Mouse (Mus musculus): ENCODE measurements around the gene Serpine1. TPM values are rescaled to one million over a fixed set of nuclear protein-coding genes. Genes with fewer than 3 reads are reported as not detected.
"Not testable (repeated sequence)": the region's sequence is repeated elsewhere in the genome, so short reads cannot be mapped to it uniquely, and the experiment has no call there.

Gene Serpine1
- total RNA-seq (2021) (1 to 10 TPM; 3.9 to 5.3 TPM), polyA plus RNA-seq (2012; rRNA removed) (1.3 and 2.1 TPM in 2 replicates)
- long read RNA-seq: 0 reads

DNA sequence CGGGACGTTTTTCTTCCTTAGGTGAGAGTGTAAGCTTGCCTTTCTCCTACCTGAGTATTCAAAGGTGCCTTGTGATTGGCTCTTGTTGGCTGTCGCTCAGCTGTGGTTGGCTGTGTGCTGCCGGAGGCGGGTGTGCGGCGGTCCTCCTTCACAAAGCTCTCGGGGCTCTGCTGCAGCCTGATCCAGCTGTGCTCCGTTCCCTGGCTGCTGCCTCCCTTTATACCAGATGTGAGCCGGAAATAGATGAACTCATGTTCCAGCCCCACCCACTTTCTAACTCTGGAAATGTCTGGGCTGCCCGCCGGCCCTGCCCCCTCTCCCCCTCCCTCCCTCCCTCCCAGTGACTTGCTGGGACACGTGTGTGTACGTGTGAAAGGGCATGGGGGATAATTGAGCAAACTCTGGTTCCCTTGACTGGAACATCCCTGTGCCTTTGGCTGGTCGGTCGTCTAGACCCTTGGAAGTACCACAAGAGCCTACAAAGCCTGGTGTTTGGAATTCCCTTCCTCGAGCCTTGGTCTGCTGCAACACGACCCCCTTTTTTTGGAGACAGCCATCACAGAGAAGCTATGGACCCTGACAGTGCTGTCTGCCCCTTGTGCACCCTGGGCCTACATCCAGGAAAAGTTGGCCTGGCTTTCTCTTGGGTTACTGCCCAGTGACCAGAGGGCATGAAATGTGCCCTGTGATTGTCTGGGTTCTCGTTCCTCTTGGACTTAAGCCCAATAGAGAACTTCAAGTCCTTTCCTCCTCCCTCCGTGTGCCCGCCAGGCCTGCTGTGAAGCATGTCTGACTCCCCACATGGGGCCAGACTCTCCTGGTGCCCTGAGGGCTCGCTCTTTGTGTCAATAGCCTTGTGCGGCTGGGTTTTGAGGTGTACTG is at the start of gene Serpine1:
Gene Serpine1, minus strand, starts transcription at position 190 of the 882 bp plus-strand sequence.
- DNase-seq: peak; percentile 85

DNA sequence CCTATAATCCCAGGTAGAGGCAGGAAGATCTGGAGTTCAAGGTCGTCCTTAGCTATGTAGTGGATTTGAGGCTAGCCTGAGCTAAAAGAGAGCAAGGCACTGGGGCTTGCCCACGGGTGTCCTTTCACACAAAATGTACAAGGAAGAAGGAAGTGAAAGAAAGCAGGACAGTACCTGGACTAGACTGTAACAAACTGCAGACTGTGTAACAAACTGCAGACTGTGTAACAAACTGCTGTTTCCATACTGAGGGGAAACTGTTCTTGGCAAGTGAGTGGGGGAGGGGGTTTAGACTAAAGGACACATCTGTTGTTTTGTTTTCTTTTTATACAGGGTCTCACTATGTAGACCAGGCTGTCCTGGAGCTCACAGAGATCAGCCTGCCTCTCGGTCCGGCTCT is 49.2 kb upstream of the Serpine1 start:
- DNase-seq: no peak

DNA sequence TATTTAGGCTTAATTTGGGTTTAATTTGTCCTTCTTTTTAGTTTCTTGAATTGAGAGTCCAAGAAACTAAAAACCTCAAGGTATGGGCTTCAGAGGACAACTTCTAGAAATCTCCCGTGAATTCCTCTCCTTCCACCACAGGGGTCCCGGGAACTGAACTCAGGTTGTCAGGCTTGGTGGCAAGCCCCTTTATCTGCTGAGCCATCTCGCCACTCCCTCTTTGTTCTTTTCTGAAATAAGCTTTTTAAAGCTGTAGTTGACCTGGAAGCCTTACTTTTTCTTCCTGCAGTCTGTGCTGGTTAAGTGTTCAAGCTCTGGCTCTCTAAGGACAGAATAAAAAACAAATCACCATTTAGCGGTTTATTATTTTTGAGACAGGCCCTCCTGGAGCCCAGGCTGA is 46.8 kb upstream of the Serpine1 start:
- DNase-seq: no peak

DNA sequence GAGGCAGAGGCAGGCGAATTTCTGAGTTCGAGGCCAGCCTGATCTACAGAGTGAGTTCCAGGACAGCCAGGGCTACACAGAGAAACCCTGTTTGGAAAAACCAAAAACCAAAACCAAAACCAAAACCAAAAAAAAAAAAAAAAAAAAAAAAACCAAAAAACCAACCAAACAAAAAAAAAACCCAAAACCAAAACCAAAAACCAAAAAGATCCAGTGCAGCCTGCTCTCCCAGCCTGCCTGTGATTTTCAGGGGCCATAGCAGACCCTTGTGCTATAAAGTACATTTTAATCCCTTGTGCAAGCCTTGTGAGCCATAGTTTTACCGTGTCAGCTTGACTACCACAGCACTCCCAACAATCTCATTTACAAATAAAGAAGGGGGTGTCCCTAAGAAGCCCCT is 45.9 kb upstream of the Serpine1 start:
- not testable (repeated sequence) for DNase-seq

DNA sequence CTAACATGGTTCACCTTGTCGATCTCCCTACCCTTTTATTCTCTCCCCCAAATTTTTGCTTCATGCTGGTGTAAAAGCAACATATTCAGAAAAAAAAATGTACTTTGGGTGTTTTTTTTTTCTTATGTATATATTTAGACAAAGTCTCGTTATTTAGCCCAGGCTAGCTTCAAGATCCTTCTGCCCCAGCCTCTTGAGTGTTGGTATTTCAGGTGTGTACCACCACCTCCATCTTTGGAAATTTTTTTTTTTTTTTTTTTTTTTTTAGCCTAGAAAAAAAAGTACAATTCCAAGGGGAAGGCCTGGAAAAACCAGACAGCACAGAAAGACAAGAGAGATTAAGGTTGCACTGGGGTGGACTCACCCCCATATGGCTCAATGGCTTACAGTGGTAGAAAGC is 44.9 kb upstream of the Serpine1 start:
- DNase-seq: no peak

DNA sequence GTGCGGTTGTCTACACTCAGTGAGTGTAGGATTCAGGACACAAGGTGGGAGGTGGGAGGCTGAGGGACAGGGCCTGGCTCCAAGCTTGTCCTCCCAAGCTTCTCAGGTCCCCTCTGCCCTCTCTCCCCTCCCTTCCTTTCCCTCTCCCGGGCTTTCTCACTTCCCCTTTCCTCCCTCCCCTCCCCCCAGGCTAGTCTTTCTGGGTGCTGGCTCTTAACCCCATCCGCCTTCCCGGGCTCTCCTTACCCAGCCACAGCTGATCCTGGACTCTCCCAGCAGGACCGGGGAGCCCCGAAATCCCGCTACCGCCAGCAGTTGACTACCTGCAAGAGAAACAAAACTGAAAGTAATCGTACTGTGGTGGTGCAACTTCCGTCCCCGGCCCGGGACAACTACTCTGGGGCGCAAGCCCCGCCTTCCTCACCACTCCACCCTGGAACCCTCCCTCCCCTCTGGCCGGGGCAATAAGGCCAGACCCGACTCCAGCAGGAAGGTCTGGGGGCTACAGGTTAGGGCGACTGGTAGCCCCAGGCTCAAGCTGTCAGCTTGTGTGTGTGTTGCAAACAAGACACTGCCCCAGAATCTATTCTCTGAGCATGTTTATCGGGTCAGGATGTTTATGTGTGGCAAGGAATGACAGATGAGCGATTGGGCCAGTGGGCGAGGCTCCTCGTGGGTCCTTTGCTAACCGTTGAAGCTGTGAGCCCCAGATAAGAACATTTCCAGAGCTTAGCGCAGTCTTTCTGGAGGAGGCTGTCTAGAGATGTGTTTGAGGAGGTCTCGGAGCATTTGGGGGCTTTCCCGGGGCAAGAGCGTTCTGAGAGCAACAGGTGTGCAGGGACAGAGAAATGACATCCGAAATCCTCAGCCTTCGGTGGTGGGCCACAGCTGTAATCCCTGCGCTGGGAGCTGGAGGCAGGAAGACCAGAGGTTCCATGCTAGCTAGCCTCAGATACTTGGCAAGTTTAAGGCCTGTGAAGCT is 44.1 kb upstream of the Serpine1 start, which contains the start of gene Trim56:
Gene Trim56, minus strand, starts transcription at position 344 of the 982 bp plus-strand sequence.
- DNase-seq: peak; percentile 90

DNA sequence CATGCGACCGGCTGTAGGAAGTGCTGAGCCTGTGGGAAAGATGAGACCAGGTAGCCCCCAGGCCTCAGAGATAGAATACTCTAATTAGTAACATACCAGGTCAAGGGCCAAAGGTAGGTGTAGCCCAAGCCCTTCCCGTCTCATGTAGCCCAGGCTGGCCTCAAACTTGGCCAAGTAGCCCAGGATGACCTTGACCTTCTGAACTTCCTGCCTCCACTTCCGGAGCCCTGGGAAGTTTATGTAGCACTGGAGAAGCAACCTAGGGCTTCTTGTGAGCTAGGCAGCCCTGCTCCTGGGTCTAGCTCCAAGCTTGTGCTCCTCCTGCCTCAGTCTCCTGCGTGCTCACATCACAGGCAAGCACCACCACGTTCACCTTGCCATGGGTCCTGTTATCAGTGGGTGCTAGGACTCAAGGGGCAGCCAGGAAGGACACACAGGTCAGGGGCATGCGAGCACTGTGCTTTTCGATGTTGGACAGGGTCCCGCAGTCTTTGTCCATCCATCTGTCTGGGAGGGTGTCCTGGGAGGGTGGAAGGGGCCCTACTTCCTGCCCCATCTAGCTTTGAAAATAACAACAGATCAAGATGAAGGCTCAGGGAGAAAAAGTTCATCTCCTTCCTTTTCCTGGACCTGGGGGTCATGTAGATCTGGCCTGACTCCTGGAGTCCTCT is 43.0 kb upstream of the Serpine1 start:
- no peak for DNase-seq

DNA sequence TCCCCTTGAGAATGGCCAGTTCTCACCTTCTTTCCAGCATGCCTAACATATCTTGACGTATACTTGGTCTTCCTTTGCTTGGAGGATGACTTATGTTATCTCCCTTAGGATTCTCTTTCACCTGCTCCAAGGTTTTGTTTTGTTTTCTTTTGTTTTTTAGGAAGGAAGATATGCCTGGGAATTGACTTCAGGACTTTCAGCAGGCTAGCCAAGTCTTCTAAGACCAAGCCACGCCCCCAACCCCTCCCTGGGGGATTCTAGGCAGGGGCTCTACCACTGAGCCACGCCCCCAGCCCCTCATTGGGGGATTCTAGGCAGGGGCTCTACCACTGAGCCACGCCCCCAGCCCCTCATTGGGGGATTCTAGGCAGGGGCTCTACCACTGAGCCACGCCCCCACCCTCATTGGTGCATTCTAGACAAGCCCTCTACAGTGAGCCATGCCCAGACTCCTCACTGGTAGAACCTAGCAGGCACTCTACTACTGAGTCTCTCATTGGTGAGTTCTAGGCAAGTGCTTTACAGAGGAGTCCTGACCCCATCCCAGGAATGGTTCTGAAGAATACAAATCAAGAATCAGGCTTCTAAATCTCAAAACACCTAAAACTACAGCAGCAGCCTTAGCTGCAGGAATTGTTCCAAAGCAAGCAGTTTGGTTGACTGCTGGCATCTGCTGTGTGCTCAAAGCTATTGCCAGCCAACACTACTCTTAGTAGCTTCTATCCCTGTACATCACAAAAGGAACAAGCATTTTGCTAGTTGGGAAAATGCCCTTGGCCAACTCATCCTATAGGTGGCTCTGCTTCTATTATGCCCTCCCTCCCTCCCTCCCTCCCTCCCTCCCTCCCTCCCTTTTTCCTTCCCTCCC is 39.7 kb upstream of the Serpine1 start:
- no peak for DNase-seq

DNA sequence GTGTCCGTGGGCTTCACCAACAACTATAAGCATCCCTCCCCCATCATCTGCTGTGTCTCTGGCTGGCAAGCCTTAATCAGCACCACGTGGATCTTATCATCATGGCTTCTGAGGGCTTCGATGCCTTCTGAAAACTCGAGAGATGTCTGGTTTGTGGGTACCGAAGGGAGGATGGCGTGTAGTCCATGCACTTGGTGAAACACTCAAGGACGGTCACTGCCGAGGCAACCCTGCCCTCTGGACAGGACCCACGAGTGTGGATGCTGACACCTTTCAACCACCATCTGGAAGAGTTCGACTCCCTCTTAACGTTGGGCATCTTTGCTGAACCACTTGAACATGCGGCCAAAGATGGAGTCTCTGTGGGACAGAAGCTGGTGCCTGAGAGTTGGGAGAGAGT is 38.8 kb upstream of the Serpine1 start:
- no peak for DNase-seq

DNA sequence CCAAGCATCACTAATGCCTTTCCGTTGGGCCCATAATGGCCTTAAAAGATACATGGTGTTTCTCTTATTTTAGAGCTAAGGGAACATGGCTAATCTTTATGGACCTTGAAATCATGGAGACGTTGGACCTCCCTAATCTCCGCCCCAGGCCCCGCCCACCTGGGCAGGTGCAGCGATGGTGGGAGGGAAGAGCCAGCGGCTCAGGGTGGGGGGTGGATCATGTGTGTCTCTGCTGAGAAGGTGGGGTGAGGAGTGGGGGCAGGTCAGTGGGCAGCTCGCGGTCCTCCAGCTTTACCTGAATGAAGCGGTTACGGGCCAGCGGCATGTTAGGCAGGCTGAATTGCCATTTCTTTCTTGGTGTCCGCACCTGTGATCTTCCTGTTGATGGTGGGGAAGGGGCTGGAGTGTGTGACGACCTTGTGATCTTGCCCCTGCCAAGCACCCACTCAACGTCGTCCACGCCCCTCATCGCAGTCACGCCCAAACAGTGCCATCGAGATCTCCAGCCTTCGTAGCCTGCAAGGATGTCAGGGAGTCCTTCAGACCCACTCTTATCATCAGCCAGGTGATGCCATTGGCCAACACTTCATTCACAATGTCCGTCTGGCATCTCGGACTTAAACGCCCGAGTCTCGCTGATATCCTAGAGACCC is 38.0 kb upstream of the Serpine1 start:
- no peak for DNase-seq

DNA sequence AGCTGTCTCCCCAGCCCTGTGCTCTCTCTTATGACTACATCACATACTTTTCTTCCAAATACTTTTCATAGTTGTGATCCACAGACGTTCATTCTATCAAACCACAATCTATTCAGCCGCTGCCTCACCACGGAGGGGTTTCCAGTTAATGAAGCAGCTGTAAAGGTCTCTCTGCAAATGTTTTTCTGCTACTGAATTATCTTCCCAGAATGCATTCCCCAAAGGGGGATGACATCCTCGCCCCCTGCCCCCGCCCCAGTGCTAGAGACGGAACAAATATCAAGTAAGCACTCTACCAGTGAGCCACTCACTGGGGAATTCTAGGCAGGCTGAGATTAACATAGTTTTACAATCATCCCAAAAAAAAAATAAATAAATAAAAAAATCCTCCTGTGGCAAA is 36.0 kb upstream of the Serpine1 start:
- no peak for DNase-seq

DNA sequence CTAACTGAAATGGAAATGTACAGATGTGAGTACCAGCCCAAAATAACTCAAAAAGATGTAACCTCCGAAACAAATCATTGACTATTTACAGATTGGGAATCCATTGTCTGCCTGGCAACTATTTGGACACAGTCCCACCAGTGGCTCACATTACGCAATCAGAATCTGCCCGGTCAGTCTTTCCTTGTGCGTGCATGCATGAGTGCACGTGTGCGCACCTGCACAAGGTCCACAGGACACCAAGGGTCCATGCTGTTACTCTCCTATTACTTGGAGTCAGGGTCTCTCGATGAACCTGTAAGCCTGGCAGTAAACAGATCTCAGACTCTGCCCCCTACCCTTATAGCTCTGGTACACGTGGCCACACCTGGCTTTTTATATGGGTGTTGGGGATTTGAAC is 35.6 kb upstream of the Serpine1 start:
- DNase-seq: no peak

DNA sequence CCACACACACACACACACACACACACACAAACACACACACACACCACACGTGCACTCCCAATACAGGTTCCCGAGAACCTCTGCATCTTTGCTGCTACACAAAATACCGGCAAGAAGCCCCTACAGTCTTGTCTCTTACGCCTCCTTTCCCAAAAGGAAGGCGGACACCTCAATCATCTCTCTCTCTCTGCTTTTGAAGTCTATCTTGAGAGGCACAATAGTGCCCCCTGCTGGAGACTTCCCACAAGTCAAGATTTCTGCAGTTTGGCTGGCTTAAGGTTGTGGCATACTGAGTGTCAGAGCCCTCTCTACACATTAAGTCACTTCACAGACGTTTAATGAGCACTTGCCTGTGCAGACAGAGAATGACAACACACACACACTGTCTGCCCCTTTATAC is 35.0 kb upstream of the Serpine1 start:
- DNase-seq: peak; percentile 79

DNA sequence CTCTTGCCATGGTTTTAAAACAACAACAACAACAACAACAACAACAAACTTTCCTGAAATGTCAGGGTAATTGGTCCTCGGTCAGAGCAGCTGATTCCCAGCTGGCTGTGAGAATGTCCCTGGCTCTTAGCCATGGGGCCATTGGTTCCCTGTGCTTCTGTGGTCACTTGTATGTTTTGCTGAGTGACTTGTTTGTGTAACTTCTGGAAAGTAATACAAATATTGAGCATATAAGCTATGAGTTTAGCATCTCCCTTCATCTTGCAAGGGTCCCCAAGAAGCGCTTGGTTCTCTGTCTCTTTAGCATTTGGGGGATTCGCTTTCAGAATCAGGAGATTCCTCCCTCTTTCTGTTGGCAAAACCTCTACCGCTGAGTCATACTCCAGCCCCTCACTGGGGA is 34.4 kb upstream of the Serpine1 start:
- DNase-seq: no peak

DNA sequence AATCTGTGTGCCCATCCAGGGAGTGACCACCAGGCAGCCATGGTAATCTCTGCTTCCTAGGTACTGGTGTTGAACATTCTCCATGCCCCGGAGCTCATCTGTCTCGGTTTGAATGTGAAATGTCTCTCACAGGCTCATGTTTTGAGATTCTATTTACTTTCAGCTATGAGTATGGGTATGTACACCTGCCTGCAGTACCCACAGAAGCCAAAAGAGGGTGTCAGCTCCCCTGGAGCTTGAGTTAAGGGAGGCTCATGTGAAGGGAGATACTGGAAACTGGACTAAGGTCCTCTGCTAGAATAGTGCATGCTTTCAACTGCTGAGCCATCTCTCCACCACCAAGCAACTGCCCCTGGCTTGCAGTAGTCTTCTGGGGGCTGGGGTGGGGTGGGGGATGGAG is 31.9 kb upstream of the Serpine1 start:
- no peak for DNase-seq

DNA sequence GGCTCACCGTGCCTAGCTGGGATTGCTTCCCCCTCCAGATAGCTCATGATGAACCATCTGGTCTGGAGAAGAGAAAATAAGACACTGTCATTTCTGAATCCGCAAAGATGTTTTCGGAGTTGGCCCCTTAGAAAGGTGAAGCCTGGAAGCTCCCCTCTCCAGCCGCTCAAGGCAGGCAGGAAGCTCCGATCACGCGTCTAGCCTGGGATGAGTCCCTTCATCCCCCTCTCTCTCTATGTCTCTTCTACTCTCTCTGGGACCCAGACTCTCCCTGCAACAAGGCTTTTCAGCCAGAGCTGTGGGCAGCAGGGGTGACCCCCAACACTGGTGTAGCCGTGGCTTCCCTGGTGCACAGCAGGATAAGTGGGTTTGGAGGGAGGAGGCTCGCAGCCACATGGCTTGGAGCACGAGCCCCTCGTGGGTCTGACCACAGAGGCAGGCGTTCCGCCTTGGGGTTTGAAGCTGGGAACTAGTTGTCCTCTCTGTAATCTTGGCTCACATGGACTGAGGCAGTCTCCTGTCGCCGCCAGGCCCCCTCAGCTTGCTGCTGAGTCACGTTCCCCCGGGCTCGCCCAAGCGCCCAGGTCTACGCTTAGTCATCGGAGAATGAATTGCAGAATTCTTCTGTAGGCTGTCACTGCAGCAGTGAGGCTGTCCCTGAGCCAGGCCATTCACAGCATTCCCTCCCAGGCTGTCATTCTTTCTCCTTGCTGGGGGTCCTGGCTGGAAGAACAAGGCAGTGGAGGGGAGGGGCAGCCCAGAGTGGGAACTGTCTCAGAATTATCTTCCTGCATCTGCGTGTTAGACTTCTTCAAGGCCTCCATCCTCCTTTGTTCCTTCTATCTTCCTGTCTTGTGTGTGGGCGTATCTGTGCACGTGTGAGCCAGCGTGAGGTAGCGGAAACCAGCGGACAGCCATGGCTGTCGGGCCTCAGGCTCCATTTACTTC is 30.8 kb upstream of the Serpine1 start:
- peak; percentile 90 for DNase-seq

DNA sequence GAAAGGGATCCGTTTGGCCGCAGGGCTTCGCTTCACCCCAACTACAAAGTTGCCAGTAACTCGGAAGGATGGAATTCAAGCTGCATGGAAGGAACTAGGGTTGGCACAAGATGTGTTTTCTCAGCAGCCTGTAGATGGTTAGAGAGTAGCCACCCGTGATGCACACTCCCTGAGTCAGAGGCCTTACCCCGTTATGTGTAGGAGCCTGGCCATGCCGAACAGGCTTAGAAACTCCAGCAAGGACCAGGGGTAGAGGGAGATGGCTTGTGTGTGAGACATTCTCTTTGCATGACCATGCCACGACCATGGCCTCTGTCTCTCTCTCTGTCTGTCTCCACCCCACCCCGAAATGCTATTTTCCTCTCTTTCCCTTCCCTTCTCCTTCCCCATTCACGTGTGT is 30.0 kb upstream of the Serpine1 start:
- DNase-seq: no peak

DNA sequence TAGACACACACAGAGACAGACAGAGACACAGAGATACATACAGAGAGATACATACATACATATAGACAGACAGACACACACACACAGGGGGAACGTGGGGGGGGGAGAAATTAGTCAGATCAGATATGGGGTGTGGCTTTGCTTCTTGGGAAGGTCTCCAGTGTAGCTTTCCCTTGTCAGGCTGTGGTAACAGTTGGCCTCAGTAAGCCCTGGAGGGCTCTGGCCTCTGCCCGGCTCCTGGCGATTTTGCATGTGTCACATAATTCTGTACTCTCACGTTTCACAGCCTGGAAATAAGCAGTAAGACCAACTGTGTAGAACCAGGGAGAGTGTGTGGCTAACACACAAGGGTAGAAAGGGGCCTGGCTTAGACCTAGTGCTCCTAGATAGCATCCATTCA is 28.6 kb upstream of the Serpine1 start:
- DNase-seq: no peak

DNA sequence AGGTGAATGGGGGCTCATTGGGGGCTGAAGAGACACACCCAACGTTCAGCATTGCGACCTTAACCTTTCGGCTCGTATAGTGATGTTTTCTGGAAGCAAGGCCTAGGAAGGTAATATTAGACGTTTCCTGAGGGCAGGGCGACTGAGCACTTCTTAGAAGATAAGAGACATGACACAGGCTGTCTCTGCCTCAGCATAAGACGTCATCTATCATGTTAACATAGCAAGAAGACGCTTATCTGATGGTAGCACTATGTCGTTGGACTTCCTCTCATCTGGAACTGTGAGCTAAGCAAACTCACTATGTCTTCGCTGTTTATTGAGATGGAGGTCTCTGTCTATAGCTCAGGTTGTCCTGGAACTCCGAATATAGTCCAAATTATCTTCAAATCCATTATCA is 26.4 kb upstream of the Serpine1 start:
- no peak for DNase-seq
